Mouse (Mus musculus) ovary, adult 18-20 months (tissue): ENCODE measurements at regions not wholly inside any gene's neighbourhood (a gene's known extent, or its start where the extent isn't known, plus 50 kb on each side); places are given as distances from the start of the nearest gene placed in this dataset.

ENCODE experiments used
- DNase-seq: peaks from one replicate; pipeline ENCODE4 v3.0.0; 2022; ENCODE audit warnings: low spot score, mixed read lengths

DNA sequence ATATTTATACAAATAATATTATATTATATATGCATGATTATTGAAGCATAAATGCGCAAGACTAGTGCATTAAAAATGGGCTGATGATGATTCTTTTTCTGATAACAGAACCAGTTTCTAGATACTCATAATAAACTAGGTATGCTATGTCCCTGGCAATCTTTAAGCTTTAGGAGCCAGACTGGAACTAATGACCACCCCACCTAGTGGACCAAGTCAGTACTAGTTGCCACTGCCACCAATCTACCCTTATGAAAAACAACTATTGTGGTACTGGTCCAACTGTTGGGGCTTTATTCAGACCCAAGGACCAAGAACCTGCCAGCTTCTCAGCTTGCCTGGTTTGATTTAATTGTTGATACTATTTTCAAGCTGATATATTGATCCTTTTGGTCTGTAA, 722.8 kb downstream of the Dach1 start:
- no peak for DNase-seq

DNA sequence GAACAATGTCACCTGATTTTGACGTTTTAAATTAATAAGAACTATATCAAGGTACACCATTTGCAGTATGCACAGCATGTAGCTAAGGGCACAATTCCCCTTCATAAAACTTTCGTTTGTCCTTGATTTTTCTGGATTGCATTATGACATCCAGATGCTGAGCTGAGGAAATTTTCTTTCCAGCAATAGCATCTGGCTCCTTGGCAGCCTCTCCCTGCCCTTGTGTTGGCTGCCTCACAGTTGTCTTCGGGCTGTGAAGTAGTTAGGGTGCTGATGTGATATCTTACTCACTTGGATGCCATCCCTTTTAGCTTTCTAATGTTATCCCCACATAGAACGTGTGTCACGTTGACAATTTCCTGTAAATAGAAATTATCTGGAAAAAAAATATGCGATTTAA, 729.2 kb downstream of the Dach1 start:
- DNase-seq = no peak

DNA sequence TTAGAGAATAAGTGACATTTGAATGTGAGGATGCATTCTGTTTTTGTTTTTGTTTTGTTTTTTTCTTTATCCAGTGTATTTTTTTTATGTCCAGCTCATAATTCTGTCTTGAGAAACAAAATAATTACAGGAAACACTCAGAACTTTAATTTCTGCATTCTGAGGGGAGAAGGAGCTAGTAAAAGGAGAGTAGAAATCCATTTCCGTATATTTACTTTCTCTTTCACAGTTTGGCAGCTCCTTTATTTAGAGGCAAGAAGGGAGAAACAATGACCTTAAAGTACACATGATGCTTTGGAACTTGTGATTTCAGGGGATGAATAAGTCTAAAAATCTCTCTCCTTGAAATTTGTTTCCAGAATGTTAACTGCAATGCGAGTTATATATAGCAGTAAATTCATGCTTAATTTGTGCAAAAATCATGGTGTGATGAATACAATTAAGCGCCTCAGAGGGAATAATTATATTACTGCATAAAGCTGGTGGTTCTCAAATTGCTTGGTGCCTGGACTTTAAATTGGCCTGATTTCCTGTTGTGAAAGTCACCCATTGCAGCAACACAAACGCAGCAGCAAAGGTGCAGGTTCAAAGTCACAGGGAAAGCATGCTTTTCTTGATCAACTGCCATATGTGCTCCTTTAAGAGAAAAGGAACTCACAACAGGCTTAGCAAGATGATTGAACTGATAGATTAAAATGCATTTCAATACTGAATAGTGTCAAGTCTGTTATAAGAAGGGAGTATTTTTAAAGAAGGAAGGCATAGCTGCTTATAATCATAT, 733.9 kb downstream of the Dach1 start:
- no peak for DNase-seq

DNA sequence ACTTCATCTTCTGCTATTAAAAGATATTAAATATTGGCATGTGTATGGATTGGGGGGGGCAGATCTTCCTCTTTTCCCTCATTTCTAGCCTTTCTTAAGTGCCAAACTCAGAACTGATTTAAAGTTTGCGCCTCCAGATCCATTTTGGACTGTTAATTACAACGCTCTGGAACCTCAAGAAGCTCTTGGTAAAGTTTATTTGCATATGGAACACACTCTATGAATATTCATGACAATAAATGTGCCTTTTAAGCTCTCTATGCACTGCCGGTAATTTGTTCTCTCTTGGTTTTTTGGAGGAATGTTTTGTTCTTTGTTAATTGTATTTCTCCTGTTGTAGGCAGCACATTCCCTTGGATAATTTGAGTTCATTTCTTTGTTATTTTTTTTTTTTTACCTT, 738.3 kb downstream of the Dach1 start:
- no peak for DNase-seq

DNA sequence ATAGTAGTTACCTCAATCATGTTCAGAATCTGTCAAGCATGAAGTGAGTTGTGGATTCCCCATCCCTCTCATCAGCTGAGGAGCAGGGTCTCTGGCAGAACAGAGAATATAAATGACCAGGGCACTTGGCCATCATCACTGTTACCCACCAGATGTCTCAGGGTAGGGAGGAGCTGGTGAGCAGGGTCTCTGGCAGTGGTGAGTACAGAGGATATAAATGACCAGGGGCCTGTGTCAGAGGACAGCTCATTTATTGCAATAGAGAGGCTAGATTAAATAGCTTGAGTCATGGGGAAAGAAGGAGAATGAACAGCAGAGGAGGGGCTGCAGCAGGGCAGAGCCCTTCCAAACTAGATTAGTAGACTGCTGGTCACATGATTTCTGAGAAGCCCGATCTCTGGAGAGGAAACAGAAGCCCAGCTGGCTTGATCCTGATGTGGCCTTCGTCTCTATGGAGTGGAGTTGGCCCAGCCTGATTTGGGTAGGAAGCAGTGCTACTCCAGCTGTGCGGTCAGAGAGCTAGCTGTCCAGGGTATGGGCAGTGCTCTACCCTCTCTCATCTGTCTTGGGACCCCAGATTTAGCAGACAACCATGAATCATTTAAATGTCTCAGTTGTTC, 766.3 kb downstream of the Dach1 start:
- no peak for DNase-seq

DNA sequence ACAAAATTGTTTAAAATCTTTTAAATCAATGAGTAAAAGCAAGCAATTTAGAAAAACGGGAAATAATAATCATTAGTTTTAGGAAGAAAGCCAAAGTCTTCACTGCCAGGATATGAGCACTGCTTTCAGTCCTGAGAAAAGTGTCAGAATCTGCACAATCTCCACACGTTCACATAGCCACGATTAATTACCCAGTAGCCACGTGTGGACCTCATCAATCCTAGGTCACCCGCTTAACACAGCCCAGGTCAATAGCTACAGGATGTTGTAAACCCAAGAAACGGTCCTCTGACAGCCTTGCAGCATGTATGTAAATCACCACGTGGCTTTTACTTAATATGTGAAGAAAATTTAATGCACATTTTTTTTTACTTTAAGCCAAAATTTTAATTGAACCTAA, 773.2 kb downstream of the Dach1 start:
- DNase-seq = no peak

DNA sequence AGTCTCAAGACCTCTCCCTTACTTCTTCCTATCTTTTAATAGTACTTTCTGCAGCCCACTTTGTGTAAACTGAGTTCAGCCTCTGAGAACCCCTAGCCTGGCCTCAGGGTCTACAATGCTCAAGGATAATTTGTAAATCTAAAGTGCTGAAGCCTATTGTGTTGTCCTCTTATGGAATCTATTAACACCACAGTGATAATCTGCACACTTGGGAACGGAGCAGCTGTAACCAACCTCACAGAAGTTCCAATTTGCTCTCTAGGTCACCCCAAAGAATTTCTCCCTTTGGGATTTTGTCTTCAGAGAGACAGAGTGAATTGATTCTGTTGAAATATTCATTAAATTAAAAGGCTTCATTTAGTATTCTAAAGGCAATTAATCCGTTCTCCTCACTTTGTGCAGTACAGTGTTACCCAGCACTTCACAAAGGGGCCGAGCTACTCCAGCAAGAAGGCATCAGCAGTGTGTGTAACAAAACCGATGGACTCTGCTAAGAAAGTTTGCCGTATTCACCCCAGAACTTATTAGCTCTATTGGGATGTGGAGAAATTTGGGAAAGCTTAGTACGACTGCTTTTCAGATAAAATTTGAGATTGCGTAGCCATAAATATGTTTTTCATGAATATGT, 773.7 kb downstream of the Dach1 start:
- no peak for DNase-seq

DNA sequence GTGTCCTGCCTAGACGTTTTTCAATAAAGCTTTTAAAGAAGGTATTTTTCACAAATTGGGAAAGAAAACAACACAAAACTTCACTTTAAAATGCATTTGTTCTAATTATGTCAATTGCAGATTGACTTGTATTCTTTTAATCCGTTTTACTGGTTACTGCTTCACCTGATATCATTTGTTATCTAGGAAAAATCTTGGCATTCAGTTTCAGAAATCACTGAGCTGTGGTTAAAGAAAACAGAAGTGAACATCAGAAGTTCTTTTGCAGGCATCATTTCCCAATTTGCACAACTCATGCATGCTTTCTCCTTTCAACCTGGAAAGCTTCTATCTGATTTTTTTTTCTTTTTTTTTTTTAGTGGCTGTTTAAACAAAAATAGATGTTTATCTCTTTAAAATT, 780.6 kb downstream of the Dach1 start:
- DNase-seq = no peak

DNA sequence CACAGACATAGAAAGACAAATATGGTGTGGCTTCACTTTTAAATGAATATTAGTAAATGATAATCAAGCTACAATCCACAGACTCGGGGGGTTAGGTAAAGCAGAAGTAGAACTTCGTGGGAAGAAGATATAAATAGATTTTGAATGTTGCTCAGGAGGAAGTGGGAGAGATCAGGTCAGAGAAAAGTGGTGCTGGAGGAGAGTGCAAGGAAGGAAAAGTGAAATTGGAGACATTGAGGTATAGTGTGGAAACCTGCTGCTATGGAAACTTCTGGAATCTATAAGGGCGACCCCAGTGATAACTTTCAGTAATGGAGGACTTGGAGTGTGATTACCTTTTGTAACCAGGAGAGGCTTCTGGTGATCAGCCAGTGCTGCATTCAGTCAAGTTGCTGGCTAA, 789.4 kb downstream of the Dach1 start:
- DNase-seq = no peak

DNA sequence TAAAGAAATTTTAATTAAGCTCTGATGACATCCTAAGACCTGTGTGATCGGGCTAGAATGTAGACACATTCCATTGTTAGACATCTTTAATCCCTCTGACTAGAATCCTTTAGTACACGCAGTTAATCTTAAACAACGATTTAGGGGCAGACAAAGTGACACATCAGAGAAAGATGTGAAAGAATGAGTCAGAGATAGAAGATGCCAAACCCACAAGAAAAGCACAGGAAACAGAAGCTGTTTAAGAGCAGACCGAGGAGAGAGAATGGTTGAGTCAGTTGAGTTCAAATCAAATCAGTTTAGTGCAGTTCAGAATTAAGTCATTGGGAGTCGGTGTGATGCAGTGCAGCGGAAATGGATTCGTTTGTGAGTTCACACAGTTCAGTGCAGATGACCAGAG, 812.6 kb downstream of the Dach1 start:
- DNase-seq = no peak

DNA sequence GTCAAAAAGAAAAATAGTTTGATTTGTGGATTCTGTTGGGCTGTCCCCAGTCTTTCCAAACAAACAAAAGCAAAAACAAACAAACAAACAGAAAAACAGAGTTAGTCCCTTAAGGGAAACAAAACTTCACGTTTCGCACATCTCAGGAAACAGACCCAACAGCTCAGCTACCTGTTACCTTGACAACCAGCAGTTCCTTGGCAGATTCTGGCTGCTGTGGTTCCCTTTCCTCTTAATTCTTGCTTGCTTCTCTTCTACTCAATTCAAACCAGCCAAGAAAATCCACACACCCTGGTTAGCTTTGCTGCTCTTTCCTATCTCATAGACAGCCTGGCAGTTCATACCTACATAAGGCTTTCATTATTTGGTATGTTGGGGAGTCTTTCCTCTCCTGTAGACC, 821.6 kb downstream of the Dach1 start:
- DNase-seq = no peak

DNA sequence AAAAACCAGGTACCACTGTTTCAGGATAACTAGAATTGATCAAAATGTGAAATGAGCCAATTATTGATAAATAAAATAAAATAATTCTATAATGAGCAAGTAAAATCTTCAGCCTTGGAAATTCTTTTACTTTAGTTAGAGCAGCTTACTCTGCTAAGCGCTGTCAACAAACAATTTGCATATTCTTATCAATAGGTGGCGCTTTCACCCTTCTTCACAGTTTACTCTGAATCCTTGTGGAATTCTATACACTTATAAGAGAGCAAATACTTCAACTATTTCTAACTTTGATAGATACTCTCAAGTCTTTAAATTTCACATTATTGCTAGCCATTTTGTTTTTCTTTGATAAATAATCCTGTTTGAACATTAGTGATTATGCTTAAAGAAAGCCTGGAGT, 812.5 kb upstream of the Klhl1 start:
- DNase-seq = no peak

DNA sequence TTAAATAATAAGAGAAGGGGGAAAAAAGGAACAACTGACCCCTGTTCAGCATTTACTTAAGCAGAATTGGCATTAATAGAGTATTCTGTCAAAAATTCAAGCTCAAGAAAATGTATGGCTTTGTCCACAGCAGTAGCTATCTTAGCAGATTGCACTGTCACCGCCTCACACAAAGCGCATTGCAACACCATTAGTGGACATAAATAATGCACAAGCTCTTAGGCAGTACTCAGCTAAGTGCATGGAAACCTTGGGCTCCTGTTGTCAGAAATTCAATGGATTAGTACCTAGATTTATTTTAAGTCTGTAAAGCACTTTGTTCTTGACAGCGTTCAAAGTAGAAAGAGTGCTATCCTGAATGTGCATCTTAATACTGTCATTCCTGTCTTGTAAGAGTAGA, 811.1 kb upstream of the Klhl1 start:
- DNase-seq = no peak

DNA sequence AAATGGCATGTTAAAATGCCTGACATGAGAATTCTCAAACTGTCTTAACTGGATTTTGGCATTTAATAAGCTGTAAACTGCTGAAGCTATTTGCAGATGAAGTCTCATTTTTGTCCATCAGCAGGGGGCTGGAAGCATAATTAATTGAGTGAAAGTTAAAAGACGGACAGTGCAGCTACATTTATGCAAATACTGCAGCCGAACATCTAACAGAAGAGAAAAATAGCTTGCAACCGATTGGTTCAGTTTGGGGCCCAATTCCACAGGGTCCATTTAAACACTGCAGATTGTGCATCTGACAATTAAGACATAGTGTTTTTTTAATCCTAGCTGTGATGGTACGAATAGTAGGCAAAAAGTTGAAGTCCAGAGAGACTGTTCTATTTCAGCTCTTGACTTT, 774.2 kb upstream of the Klhl1 start:
- no peak for DNase-seq

DNA sequence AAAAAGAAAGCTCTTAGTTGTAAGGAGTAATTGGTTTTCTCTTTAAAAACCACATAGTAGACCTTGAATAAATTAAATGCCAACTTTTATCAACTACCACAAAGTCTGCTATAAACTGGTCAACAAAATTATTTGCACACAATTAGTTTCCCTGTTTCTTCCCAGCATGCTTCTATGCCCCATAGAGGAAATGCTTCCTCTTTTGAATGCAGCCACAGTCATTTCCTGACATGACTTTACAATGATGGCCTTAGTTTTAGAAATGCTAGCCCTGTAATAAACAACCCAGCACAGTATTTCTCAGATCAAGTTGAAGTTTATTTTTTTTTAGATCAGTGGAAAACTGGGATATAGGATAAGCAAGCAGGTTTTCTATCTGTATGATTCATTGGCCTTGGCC, 768.5 kb upstream of the Klhl1 start:
- no peak for DNase-seq

DNA sequence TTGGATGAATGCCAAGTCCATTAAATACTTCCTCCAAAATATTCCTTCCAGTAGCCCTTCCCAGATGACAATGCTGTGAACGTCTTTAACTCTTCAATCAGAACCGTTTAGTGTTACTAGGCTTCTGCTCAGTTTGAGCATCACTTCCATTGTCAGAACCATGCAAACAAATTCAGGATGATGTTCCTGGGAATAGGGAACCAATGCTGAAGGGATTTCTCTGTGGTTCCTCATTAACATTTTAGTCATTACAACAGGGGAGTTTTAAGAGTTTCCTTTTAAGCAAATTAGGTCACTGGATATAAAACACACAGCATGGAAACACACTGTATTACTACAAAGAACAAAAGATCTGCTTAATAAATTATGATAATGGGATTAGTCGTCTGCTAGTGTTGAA, 739.6 kb upstream of the Klhl1 start:
- no peak for DNase-seq
